Mouse (Mus musculus): ENCODE results near the gene Rgcc. TPM values are rescaled to one million over a fixed set of nuclear protein-coding genes. Genes with fewer than 3 reads are reported as not detected.

The Rgcc gene
- total RNA-seq, 2 experiments from 2014 or later, result 183 to 243 TPM

- no peak for ATAC-seq (replicated peaks; ENCODE audit: poor library complexity)
These were observed 22.0 kb downstream of the Rgcc start for GRCm38 (mm10) chr14:79279494-79279893.

DNA sequence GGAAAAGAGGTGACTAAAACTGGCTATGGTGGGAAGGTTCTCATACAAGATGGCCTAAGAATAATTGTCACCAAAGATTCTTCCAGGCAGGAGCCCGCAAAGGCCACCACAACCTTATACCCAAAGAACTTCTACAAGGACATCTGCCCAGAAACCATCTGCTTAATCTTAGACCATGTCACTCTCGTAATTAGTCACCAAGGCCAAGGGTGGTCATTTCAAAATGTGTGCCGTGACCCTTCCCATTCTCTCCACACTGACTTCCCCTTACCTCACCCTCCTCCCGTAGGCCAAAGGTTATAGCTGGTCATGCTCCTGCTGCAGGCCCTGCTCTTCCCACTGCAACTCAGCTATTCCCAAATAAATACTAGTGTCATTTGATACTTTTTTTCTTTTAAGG, 22.5 kb downstream of the Rgcc start:
- ATAC-seq (replicated peaks; ENCODE audit: poor library complexity), result no peak

DNA sequence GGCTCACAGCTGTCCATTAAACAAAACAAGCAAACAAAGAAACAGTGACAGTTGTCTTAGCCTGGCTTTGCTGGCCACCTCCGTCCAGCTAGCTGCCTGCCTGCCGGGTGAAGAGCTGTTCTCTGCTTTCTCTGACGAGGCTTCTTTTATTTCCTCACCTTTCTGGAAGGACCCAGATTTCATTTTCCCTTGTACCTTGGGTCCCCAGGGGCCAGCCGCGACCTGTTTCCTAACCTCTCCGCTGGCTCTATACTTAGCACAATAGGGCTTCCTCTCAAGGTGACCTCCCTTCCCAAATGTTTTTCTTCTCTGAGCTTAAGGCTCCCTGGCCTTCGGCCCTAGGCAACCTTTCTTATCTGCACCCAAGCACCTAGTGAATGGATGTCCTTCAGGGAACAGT, 23.5 kb downstream of the Rgcc start:
- ATAC-seq (replicated peaks; ENCODE audit: poor library complexity), result no peak

DNA sequence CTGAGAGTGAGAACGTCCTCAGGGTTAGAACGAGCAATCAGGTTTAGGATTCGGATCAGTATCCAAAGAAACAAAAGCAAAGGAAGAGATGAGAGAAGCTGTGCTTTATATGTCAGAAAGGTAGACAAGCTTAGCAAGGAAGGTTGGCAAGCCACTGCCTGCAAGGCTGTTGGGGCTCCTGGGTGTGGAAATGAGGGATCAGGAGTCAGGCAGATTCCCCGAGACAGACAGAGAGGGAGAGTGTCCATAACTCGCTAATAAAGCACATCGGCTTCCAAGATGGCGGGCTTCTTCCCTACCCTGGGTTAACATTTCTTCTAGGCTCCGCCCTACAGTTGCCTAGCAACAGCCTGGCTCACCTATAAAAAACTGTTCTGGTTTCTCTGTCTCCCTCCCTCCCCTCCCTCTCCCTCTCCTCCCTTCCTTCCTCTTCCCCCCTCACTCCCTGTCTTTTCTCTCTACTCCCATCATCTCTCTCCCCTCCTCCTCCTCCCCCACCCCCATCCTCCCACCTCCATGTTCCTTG, 25.5 kb downstream of the Rgcc start:
- ATAC-seq (replicated peaks; ENCODE audit: poor library complexity), result no peak

GRCm38 (mm10) chr14:79275441-79275840, 26.0 kb downstream of the Rgcc start:
- ATAC-seq (replicated peaks; ENCODE audit: poor library complexity), result peak; percentile 30

DNA sequence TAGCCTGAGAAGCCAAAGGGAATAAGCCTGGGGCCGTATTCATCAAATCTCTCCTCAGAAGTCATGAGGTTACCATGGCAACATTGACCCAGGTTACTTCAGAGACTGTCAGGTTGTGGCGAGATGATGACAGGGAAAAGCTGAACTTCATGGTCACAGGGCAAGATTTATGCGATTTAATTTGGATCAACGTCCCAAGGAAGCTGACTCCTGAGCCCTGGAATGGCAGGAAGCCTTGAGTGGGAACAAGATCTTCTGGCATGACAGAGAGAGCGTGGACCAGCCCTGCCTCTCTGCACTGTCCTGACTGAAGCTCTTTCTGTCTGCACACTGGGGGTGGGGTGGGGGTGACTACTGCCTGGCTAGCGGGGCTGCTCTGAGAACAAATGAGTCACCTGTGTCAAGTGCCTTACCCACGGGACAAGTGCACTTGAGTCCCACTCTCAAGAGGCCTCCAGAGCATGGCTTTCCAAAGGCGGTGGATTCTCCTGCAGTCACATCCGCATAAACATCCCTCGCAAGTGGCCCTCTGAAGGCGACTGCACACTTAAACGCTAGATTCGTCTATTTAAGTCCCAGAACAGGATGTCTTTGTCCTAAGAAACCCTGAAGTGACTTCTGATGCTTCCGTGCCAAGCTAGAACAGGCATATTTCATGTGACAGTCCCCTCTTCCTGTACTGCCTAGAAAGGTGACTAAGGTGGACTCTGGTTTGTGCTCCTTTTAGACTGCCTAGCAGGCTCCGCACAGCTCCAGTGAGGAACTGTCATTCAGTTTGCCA, 27.6 kb downstream of the Rgcc start:
- ATAC-seq (replicated peaks; ENCODE audit: poor library complexity), result no peak

DNA sequence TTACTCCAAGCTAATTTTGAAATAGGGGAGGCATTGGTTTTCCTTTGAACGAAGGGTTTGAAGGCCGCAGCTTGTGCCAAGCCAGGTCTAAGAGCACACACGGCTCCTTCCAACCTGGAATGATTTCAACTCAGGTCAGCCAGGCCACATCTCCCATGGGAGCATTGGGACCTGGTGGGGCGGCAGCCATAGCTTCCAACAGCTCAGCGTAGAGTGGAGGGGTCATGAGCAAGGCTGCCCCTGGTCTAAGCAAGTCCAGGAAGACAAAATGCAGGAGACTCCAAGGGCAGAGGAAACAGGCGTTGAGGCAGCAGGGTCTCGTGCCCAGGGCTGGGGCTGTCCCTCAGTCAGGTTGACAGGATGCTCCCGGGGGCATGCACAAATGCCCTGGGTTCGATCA, 28.5 kb downstream of the Rgcc start:
- ATAC-seq (replicated peaks; ENCODE audit: poor library complexity), result no peak

GRCm38 (mm10) chr14:79272188-79272694, 29.2 kb downstream of the Rgcc start:
- no peak for ATAC-seq (replicated peaks; ENCODE audit: poor library complexity)

DNA sequence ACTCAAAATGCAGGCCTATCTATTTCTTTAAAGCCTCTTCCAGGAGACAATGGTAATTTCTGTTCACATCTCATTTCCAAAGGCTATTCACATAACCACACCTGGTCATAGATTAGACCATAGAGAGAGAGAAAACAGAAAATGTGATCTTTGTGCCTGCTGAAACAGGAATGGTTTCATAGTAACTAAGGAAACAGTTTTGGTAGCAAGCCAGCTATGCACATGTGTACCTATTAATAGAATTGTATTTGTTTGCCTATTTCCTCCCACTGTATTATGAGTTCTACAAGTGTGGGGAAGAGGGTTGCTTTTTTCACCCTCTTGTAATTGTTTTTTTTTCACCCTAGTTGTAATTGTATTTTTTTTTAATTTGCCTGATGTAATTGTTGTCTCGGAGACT, 31.9 kb downstream of the Rgcc start:
- no peak for ATAC-seq (replicated peaks; ENCODE audit: poor library complexity)

GRCm38 (mm10) chr14:79267878-79268277, 33.6 kb downstream of the Rgcc start:
- 0 out of 2 replicates have a peak, but pooled peaks have one; percentile 0 for ATAC-seq (replicated peaks; ENCODE audit: poor library complexity)

GRCm38 (mm10) chr14:79267382-79267781, 34.1 kb downstream of the Rgcc start:
- ATAC-seq (replicated peaks; ENCODE audit: poor library complexity), result peak; percentile 56

DNA sequence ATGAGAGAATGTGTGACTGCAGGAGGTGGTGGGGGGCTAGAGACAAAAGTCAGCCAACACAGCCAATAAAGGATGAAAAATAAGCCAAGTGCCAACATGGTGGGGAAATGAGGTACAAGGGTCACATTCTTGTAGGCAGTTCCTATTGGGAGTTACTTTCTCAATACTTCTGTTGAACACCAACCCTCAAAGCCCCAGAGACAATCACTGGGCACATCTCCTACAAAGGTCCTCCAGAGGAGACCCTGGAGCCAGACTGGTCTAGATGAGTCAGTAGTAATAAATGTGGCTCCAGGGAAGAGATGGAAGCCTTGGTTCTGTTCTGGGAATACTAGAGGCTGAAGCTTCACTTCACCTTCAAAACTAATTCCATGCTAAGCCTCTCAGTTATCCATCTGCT, 35.0 kb downstream of the Rgcc start:
- no peak for ATAC-seq (replicated peaks; ENCODE audit: poor library complexity)

- ATAC-seq (replicated peaks; ENCODE audit: poor library complexity), result peak; percentile 77
These were observed 35.7 kb downstream of the Rgcc start for GRCm38 (mm10) chr14:79265738-79266137.

- no peak for ATAC-seq (replicated peaks; ENCODE audit: poor library complexity)
These were observed 38.1 kb downstream of the Rgcc start for GRCm38 (mm10) chr14:79263321-79263720.

DNA sequence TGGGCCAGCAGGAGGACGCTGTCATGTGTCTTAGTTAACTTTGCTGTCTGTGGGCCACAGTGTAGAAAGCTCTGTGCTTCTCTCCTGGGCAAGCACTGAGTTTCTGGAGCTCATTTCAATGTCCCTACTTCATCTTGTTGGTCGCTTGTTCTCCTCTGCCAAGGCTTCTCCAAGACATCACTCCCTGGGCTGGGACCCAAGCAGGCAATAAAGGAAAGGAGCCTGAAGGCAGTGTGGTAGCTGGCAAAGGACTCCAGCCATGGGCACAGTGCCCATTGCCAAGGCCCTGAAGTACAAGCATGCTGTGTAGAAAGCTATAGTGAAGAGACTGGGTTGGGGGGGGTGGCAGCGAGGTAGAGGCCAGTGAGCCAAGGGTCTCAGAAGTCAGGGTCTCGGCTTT, 38.8 kb downstream of the Rgcc start:
- no peak for ATAC-seq (replicated peaks; ENCODE audit: poor library complexity)

- ATAC-seq (replicated peaks; ENCODE audit: poor library complexity), result no peak
These were observed 42.2 kb downstream of the Rgcc start for GRCm38 (mm10) chr14:79259062-79259779.

- ATAC-seq (replicated peaks; ENCODE audit: poor library complexity), result no peak
These were observed 44.8 kb downstream of the Rgcc start for GRCm38 (mm10) chr14:79256656-79257055.

GRCm38 (mm10) chr14:79255786-79256185, 45.7 kb downstream of the Rgcc start:
- no peak for ATAC-seq (replicated peaks; ENCODE audit: poor library complexity)

GRCm38 (mm10) chr14:79251727-79252285, 49.6 kb downstream of the Rgcc start:
- peak; percentile 31; the same call in 1 of the 2 replicates for ATAC-seq (replicated peaks; ENCODE audit: poor library complexity)

DNA sequence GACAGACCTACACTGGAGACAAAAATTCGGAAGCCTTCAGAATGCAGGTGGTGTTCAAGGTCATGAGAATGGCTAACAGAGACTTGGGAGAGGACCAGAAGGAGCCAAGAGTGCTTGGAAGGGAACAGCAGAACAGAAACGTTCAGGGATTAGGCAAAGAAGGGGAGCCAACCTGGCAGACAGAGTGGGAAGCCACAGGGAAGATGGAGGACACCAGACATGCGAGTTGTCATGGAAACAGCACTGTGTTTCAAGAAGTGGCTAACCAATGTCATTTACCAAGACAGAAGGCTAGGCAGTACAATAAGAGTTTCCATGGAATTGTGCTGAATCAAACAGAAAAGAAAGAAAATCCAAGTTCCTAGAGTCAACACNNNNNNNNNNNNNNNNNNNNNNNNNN, 56.9 kb downstream of the Rgcc start:
- ATAC-seq (replicated peaks; ENCODE audit: poor library complexity), result no peak

DNA sequence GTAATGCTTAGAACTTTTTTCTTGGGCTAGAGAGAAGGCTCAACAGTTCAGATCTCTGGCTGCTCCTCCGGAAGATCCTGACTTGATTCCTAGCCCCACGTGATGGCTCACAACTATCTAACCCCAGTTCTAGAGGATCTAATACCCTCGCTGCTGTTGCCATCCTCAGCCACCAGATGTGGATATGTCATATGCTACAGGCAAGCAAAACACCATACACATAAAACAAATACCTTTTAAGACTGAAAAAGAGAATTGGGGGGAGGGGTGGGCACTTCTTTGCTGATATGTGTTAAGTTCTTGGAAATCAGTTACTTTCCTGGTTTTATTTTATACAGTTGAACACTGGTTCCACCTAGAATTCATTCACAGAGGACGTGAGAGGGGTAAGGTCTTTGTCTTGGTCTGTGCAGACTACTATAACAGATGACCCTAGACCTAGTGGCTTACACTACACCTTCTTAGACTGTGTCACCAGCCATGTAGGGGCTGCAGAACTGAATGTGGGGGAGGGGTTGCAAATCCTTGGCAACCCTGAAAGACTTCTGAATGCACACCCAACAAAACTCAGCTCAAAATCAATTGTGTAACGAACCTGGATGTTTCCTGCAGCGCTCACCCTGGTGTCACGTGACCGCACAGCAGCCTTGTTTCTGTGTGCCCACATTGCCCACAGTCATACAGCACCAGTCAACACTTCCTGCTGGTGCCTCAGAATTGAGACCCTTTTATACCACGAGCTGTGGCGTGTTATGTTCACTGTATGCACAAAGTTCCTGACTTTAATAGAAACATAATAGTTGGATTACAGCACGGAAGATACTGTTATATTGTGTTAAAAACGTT, 58.2 kb downstream of the Rgcc start:
- peak; percentile 94 for ATAC-seq (replicated peaks; ENCODE audit: poor library complexity)
